Mouse (Mus musculus) duodenum, adult 2 months (tissue): ENCODE data around the gene Hist1h3g. TPM values are rescaled to one million over a fixed set of nuclear protein-coding genes. Genes with fewer than 3 reads are reported as not detected.

Experiments
- polyA plus RNA-seq: library from polyadenylated mRNA; depleted of rRNA; stranded (reverse); fragments of >200 nt; gene quantifications from 2 replicates; pipeline ENCODE4 v1.2.3, GENCODE M21; 2012; ENCODE audit warnings: low replicate concordance; rRNA removed

Gene Hist1h3g
- polyA plus RNA-seq, 1 experiment = 47.8 TPM

Other genes with a start within 250 kb of the Hist1h3g start
- gene Zfp322a, start 166.2 kb upstream of the Hist1h3g start, polyA plus RNA-seq = 0.09 and 0.11 TPM in 2 replicates
- 0.78 and 1.2 TPM in 2 replicates for gene Abt1, start 111.6 kb upstream of the Hist1h3g start, polyA plus RNA-seq
- 0.04 TPM in 1 of 2 replicates, not detected in the other for gene Btn1a1, start 69.5 kb upstream of the Hist1h3g start, polyA plus RNA-seq
- not detected in 2 replicates for gene Btn2a2, start 46.6 kb upstream of the Hist1h3g start, polyA plus RNA-seq
- 12.7 and 22.9 TPM in 2 replicates for gene Hist1h4h, start 4.4 kb upstream of the Hist1h3g start, polyA plus RNA-seq
- 782 and 1,968 TPM in 2 replicates for gene Hist1h2af, start 1.5 kb upstream of the Hist1h3g start, polyA plus RNA-seq
- gene Hist1h2bh, start 8.0 kb downstream of the Hist1h3g start, polyA plus RNA-seq = 3.4 and 4.2 TPM in 2 replicates
- gene Hist1h3f, start 8.6 kb downstream of the Hist1h3g start, polyA plus RNA-seq = 12.4 and 14.5 TPM in 2 replicates
- 6.2 and 12.0 TPM in 2 replicates for gene Hist1h4f, start 16.2 kb downstream of the Hist1h3g start, polyA plus RNA-seq
- gene Hist1h1d, start 17.8 kb downstream of the Hist1h3g start, polyA plus RNA-seq = 0.11 and 0.13 TPM in 2 replicates
- gene Hist1h3e, start 26.9 kb downstream of the Hist1h3g start, polyA plus RNA-seq = 34.6 and 43.8 TPM in 2 replicates
- 11.9 and 48.7 TPM in 2 replicates for gene Hist1h2ae, start 35.8 kb downstream of the Hist1h3g start, polyA plus RNA-seq
- 29.6 and 41.4 TPM in 2 replicates for gene Hist1h2bg, start 36.0 kb downstream of the Hist1h3g start, polyA plus RNA-seq
- gene Hist1h2bf, start 38.8 kb downstream of the Hist1h3g start, polyA plus RNA-seq = 13.2 and 22.0 TPM in 2 replicates
- 3.7 and 15.3 TPM in 2 replicates for gene Hist1h2ad, start 39.0 kb downstream of the Hist1h3g start, polyA plus RNA-seq
- gene Hist1h3d, start 40.3 kb downstream of the Hist1h3g start, polyA plus RNA-seq = 13.1 and 33.1 TPM in 2 replicates
- 7.5 and 12.3 TPM in 2 replicates for gene Hist1h4d, start 46.2 kb downstream of the Hist1h3g start, polyA plus RNA-seq
- gene Hist1h2be, start 85.7 kb downstream of the Hist1h3g start, polyA plus RNA-seq = 1.4 and 1.6 TPM in 2 replicates
- gene Hist1h1e, start 87.1 kb downstream of the Hist1h3g start, polyA plus RNA-seq = 2.3 and 2.7 TPM in 2 replicates
- gene Hist1h2ac, start 148.5 kb downstream of the Hist1h3g start, polyA plus RNA-seq = 1.3 and 5.1 TPM in 2 replicates
- 151 and 487 TPM in 2 replicates for gene Hist1h2bc, start 148.8 kb downstream of the Hist1h3g start, polyA plus RNA-seq
- not detected in 2 replicates for gene Hist1h1t, start 160.4 kb downstream of the Hist1h3g start, polyA plus RNA-seq
- 4.4 and 18.3 TPM in 2 replicates for gene Hist1h4c, start 163.0 kb downstream of the Hist1h3g start, polyA plus RNA-seq
- gene Hfe, start 175.4 kb downstream of the Hist1h3g start, polyA plus RNA-seq = 5.9 and 6.9 TPM in 2 replicates
- gene Hist1h1c, start 203.4 kb downstream of the Hist1h3g start, polyA plus RNA-seq = 19.5 and 49.1 TPM in 2 replicates
- gene Hist1h3c, start 210.2 kb downstream of the Hist1h3g start, polyA plus RNA-seq = 35.9 and 40.8 TPM in 2 replicates
- 18.7 and 20.8 TPM in 2 replicates for gene Hist1h2bb, start 211.3 kb downstream of the Hist1h3g start, polyA plus RNA-seq
- 22.8 and 64.3 TPM in 2 replicates for gene Hist1h2ab, start 215.7 kb downstream of the Hist1h3g start, polyA plus RNA-seq
- gene Hist1h3b, start 216.8 kb downstream of the Hist1h3g start, polyA plus RNA-seq = 30.7 and 39.7 TPM in 2 replicates
- 9.6 and 14.6 TPM in 2 replicates for gene Hist1h4b, start 221.6 kb downstream of the Hist1h3g start, polyA plus RNA-seq
- gene Hist1h4a, start 225.8 kb downstream of the Hist1h3g start, polyA plus RNA-seq = 6.3 and 13.5 TPM in 2 replicates
- 21.3 and 31.3 TPM in 2 replicates for gene Hist1h3a, start 227.0 kb downstream of the Hist1h3g start, polyA plus RNA-seq
- gene Hist1h1a, start 228.2 kb downstream of the Hist1h3g start, polyA plus RNA-seq = 0.74 and 1.2 TPM in 2 replicates
- 0.71 and 3.3 TPM in 2 replicates for gene Trim38, start 234.5 kb downstream of the Hist1h3g start, polyA plus RNA-seq